Mouse (Mus musculus) c-Kit-positive CD71-negative TER-119-negative erythroid progenitor cells, embryonic 14.5 days (primary cell): ENCODE measurements at regions not wholly inside any gene's neighbourhood (a gene's known extent, or its start where the extent isn't known, plus 50 kb on each side); places are given as distances from the start of the nearest gene placed in this dataset.
"Not testable (repeated sequence)": the region's sequence is repeated elsewhere in the genome, so short reads cannot be mapped to it uniquely, and the experiment has no call there.

Source experiments
- DNase-seq: peaks from one replicate; pipeline ENCODE4 v3.0.0-alpha.2; 2013; ENCODE audit warnings: low read depth

DNA sequence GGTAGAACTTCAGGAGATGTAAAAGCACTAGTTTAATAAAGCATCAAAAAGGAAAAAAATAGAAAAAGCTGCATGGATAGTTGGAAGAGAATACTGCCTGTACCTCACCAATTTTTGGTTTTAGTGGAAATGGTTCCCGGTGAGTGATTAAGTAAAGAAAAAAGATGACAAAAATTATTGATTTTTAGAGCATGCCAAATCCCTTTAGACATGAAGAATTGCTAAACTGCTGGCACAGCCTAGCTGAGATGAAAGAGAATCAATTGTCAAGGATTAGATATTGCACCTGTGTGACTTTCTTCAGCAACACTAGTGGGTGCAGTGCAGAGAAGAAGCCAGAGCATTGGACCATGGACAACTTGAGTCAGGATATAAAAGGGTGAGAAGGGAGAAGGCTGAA, 348.7 kb upstream of the Cpeb2 start:
- no peak for DNase-seq

- DNase-seq, result no peak
These were observed 341.1 kb upstream of the Cpeb2 start for GRCm38 (mm10) chr5:42891890-42892289.

GRCm38 (mm10) chr5:42906136-42906535, 326.8 kb upstream of the Cpeb2 start:
- no peak for DNase-seq

- no peak for DNase-seq
These were observed 313.6 kb upstream of the Cpeb2 start for GRCm38 (mm10) chr5:42919328-42919727.

GRCm38 (mm10) chr5:42932106-42932505, 300.9 kb upstream of the Cpeb2 start:
- no peak for DNase-seq

GRCm38 (mm10) chr5:42959296-42959862, 273.6 kb upstream of the Cpeb2 start:
- no peak for DNase-seq

DNA sequence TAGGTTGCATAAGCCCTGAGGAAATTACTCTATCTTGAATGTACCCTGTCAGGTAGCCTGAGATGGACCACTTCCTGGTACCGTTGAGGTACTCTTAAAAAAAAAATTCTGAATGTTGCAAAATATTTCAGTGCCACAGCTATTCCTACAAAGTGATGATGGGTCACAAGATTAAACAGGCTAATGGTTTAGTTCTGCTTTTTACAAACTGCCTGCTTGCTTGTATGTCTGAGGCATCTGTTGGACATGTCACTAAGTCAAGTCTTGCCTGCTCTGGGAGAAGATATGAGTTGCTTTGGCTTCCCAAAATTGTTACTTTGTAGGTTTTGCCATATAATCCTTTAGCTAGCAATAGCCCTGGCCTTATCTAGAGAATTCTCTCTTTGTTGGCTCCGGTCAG, 266.0 kb upstream of the Cpeb2 start:
- not testable (repeated sequence) for DNase-seq

GRCm38 (mm10) chr5:42969209-42969608, 263.8 kb upstream of the Cpeb2 start:
- no peak for DNase-seq

GRCm38 (mm10) chr5:42969621-42970020, 263.3 kb upstream of the Cpeb2 start:
- no peak for DNase-seq

- no peak for DNase-seq
These were observed 255.9 kb upstream of the Cpeb2 start for GRCm38 (mm10) chr5:42977108-42977507.

GRCm38 (mm10) chr5:42980946-42981650, 251.9 kb upstream of the Cpeb2 start:
- no peak for DNase-seq

- no peak for DNase-seq
These were observed 246.8 kb upstream of the Cpeb2 start for GRCm38 (mm10) chr5:42986203-42986602.

GRCm38 (mm10) chr5:42987710-42988466, 245.1 kb upstream of the Cpeb2 start:
- no peak for DNase-seq

DNA sequence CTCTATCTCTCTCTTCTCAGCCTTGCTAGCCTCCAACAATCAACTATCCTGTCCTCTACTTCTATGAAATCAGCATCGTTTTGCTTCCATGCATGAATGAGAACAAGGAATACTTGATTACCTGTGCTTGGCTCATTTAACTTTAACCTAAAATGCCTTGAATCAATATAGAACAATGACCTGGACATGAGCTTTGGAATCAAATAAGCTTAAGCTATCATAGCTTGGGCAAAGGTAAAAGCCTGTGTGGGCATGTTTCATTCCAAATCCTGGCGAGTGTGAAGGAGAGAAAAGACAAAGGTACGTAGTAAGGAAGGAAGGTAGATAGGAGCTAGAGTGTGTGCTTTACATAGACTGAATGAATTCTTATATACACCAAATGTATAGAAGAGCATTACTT, 243.7 kb upstream of the Cpeb2 start:
- no peak for DNase-seq

GRCm38 (mm10) chr5:43024006-43024593, 208.9 kb upstream of the Cpeb2 start:
- DNase-seq, result no peak

- no peak for DNase-seq
These were observed 201.7 kb upstream of the Cpeb2 start for GRCm38 (mm10) chr5:43031285-43031684.

GRCm38 (mm10) chr5:43031916-43032315, 201.1 kb upstream of the Cpeb2 start:
- no peak for DNase-seq

DNA sequence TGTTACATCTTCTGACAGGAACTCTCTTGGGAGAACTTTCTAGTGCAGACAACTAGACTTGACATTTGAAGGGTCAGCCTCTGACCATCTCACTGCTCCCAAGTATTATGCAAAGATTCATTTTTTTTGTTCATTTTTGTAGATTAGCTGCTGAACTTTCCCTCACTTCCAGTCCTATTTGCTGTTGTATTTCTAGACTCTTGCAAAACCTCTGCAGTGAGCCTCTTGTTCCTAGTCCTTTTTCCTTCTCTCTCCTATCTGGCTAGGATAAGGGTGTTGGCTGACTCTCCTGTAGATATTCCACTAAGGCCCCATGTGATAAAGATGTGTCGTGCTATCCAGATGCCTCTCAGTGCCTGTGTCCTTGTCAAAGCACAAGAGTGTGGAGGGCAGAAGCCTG, 198.5 kb upstream of the Cpeb2 start:
- no peak for DNase-seq

- DNase-seq, result peak; percentile 58
These were observed 195.4 kb upstream of the Cpeb2 start for GRCm38 (mm10) chr5:43037592-43037991.

DNA sequence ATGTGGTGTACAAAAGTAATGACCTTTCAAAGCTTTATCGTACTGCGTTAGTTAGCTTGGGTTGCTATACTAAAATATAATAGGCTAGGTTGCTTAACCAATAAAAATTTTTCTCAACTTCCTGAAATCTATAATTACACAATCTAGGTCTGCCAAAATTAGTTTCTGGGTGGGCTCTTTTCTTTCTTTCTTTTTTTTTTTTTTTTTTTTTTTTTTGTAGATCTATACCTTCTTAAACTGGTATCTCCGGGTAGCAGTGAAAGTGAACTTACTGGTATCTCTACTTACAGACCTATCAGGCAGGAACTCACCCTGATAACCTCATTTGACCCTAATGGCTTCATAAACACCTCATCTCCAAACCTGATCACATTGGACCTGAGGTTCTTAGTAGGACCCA, 193.4 kb upstream of the Cpeb2 start:
- DNase-seq, result no peak

GRCm38 (mm10) chr5:43042585-43042984, 190.4 kb upstream of the Cpeb2 start:
- no peak for DNase-seq

DNA sequence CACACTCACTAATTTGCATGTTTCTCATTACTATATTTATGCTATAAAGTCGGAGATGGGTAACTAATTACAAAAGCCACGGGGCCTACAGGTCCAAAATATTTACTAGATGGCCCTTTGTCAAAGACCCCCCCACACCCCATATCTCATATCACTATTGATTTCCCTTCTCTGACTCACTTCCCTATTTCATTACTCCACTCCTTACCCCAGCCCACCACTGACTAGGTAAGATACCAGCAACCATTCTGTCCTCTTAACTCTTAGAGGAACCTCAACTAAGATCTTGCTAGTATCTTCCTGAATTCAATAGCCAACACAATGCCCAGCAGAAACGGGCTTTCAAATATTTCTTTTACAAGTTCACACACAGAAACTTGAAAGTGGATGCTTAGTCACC, 187.1 kb upstream of the Cpeb2 start:
- no peak for DNase-seq

- no peak for DNase-seq
These were observed 185.7 kb upstream of the Cpeb2 start for GRCm38 (mm10) chr5:43047316-43047715.
